Mouse (Mus musculus) ES-E14 (cell line): Measurements from ENCODE around the gene Il1a. TPM values are rescaled to one million over a fixed set of nuclear protein-coding genes. Genes with fewer than 3 reads are reported as not detected.

Source experiments
- DNase-seq: peaks from one replicate; pipeline ENCODE4 v3.0.0-alpha.2; 2013; ENCODE audit warnings: low read depth, low spot score
- H3K27ac ChIP-seq: 2 replicates; pipeline ENCODE4 v1.5.1; 2012; ENCODE audit warnings: low read depth, mild to moderate bottlenecking, low read length, moderate library complexity, mixed read lengths; ENCODE audit not compliant: poor library complexity, insufficient read depth, severe bottlenecking
- H3K36me3 ChIP-seq: 2 replicates; pipeline ENCODE4 v1.6.1; 2012; ENCODE audit warnings: mild to moderate bottlenecking, low read length, moderate library complexity, mixed read lengths; ENCODE audit not compliant: control insufficient read depth, poor library complexity, insufficient read depth, severe bottlenecking
- H3K4me1 ChIP-seq, 2 experiments: fragments of 150-350 bp in 1 of 2; sonication (generic) in 1 of 2; 2 replicates each; pipeline ENCODE4 v1.6.1; 2012; ENCODE audit warnings: low read length in 2 of 2, mild to moderate bottlenecking in 1 of 2, mixed read lengths in 1 of 2; ENCODE audit not compliant: control insufficient read depth in 2 of 2, insufficient read depth in 2 of 2, poor library complexity in 1 of 2
- H3K4me3 ChIP-seq, 2 experiments: fragments of 150-350 bp in 1 of 2; sonication (generic) in 1 of 2; 2 replicates each; pipeline ENCODE4 v1.5.1; 2012; ENCODE audit warnings: low read length in 2 of 2, low read depth in 1 of 2, mild to moderate bottlenecking in 1 of 2, mixed read lengths in 1 of 2; ENCODE audit not compliant: insufficient read depth in 1 of 2, poor library complexity in 1 of 2, severe bottlenecking in 1 of 2
- H3K9ac ChIP-seq: 2 replicates; pipeline ENCODE4 v1.6.1; 2012; ENCODE audit warnings: low read depth, mild to moderate bottlenecking, low read length, mixed read lengths; ENCODE audit not compliant: poor library complexity, insufficient read depth, severe bottlenecking
- H3K9me3 ChIP-seq: fragments of 150-350 bp; sonication (generic); 2 replicates; pipeline ENCODE4 v1.6.1; 2012; ENCODE audit warnings: low read depth, mild to moderate bottlenecking, low read length; ENCODE audit not compliant: control insufficient read depth, insufficient read depth
- CHD2 ChIP-seq: IDR thresholded peaks from 2 replicates; pipeline ENCODE4 v1.6.1; 2014; ENCODE audit warnings: mild to moderate bottlenecking, low read depth, low read length, inconsistent platforms
- HCFC1 ChIP-seq: IDR thresholded peaks from 2 replicates; pipeline ENCODE4 v1.6.1; 2012; ENCODE audit warnings: low read length, inconsistent platforms, borderline replicate concordance; ENCODE audit not compliant: insufficient read depth
- MAFK ChIP-seq: IDR thresholded peaks from 2 replicates; pipeline ENCODE4 v1.6.1; 2014; ENCODE audit warnings: mild to moderate bottlenecking, low read depth, low read length, inconsistent platforms; ENCODE audit not compliant: insufficient read depth
- ZC3H11A ChIP-seq: IDR thresholded peaks from 2 replicates; pipeline ENCODE4 v1.6.1; 2012; ENCODE audit warnings: low read depth, mild to moderate bottlenecking, inconsistent platforms, low read length, borderline replicate concordance
- ZNF384 ChIP-seq: IDR thresholded peaks from 2 replicates; pipeline ENCODE4 v1.6.1; 2012; ENCODE audit warnings: low read depth, low read length, inconsistent platforms
- in situ Hi-C, 2 experiments: fragments of 600-800 bp; cut with MboI; formaldehyde crosslinking; loops; one replicate each; pipeline ENCODE4 v1.15.1; 2025; ENCODE audit warnings: low sequenced_read_pairs in 2 of 2, inconsistent platforms in 1 of 2; ENCODE audit not compliant: unreplicated experiment in 2 of 2
- total RNA-seq: library from RNA; depleted of rRNA; stranded (reverse); fragments of 300-350 nt; gene quantifications from 2 replicates; pipeline ENCODE4 v1.2.3, GENCODE M21; 2012

Gene Il1a
- total RNA-seq, 1 experiment, result not detected

GRCm38 (mm10) chr2:129260646-129261045 lies 49.1 kb downstream of the Il1a start:
- Histone ChIP-seq H3K36me3 (no peaks in the 10 kb centered on the region), H3K9ac (no peak overlapping the region), H3K9me3 (no peaks in the 10 kb centered on the region), H3K4me1 (peaks cover 0 to 12% of the 10 kb centered on the region in 2 experiments; a peak in 1 of 4 replicates), H3K4me3 (no peak overlapping the region), H3K27ac (no peak overlapping the region)
- in situ Hi-C loops, result no loop called here
- DNase-seq, result no peak
- TF ChIP-seq CHD2, result no peak
- TF ChIP-seq ZC3H11A, result no peak
- no peak for TF ChIP-seq HCFC1
- TF ChIP-seq ZNF384, result no peak
- TF ChIP-seq MAFK, result no peak

DNA sequence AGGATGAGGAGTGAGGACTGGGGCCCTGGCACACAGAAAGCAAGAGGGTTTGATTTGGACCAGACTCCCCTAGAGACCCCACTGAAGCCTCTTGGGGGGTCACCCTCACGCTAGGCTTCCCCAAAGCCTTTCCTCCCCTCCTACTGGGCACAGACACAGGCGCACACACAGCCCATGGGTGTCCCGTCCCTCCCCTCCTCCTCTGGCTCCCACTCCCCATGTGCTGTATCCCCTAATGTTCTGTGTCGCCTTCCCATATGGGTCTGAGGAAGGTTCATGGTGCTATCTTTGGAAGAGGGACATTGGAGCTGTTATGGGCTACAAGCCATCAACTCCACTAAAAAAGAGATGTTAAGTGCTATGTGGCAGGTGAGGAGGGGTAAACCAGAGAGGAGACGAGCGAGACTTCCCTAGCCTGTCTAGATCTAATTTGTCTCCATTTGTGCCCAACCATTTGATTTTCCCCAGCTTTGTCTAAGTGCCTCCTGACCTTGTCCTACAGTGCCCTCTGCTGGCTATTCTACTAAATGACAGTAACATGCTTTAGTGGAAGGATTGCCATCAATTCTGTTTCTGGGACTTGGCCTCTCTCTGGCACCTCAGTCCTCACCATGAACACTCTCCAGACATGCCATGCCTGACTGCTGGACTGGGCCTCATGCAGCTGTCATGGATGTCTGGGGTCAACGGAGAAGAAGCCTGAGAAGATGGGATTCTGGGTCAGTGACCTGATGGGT lies 51.1 kb downstream of the Il1a start:
- DNase-seq, result peak; percentile 79
- TF ChIP-seq MAFK (no peak), ZC3H11A (peak; percentile 99)
- H3K9ac ChIP-seq, result no peak overlapping the region
- H3K4me1 ChIP-seq, result peaks cover 0 to 12% of the 10 kb centered on the region in 2 experiments; a peak in 1 of 4 replicates
- in situ Hi-C loops, result loop anchor here in 1 of 2 experiments (10.0 kb wide), 1 partner anchor 84 kb away; no protein-coding TSS in a partner anchor
- H3K4me3 ChIP-seq, result no peak overlapping the region
- no peaks in the 10 kb centered on the region for H3K36me3 ChIP-seq
- no peaks in the 10 kb centered on the region for H3K9me3 ChIP-seq
- no peak overlapping the region for H3K27ac ChIP-seq

GRCm38 (mm10) chr2:129258056-129258455 lies 51.7 kb downstream of the Il1a start:
- H3K4me1 ChIP-seq, result peaks cover 0 to 14% of the 10 kb centered on the region in 2 experiments; a peak in 1 of 4 replicates
- no peak for TF ChIP-seq ZC3H11A
- no peak for TF ChIP-seq MAFK
- TF ChIP-seq HCFC1, result no peak
- TF ChIP-seq CHD2, result no peak
- TF ChIP-seq ZNF384, result no peak
- H3K36me3 ChIP-seq, result no peaks in the 10 kb centered on the region
- DNase-seq, result no peak
- H3K9me3 ChIP-seq, result no peaks in the 10 kb centered on the region
- in situ Hi-C loops, result loop anchor here in 1 of 2 experiments (10.0 kb wide), 1 partner anchor 83 kb away; no protein-coding TSS in a partner anchor
- H3K4me3 ChIP-seq, result no peak overlapping the region
- no peak overlapping the region for H3K27ac ChIP-seq
- H3K9ac ChIP-seq, result no peak overlapping the region

DNA sequence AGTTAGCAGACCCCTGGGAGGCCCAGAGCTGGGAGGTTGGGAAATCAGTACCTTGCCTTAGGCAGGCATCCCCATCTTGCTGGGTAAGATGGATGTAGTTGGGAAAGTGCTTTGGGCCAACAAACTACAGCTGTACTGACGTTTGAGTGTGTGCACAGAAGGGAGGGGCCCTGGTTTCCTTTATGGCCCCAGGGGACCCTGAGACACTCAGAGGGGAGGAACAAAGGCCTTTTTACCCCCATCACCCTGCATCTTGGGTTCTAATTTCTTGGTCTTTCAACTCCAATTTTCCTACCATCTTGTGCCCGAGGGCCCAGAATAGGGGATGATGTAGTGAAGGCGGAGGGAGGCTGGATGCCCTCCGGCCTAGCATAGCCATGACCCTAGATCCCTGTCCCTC lies 53.8 kb downstream of the Il1a start:
- Histone ChIP-seq H3K4me1 (peaks cover 0 to 27% of the 10 kb centered on the region in 2 experiments; a peak in 2 of 4 replicates), H3K9ac (no peak overlapping the region), H3K4me3 (no peak overlapping the region), H3K36me3 (no peaks in the 10 kb centered on the region), H3K27ac (no peak overlapping the region), H3K9me3 (no peaks in the 10 kb centered on the region)
- DNase-seq, result no peak
- TF ChIP-seq CHD2, result no peak
- TF ChIP-seq ZNF384, result no peak
- no peak for TF ChIP-seq MAFK
- in situ Hi-C loops, result loop anchor here in 1 of 2 experiments (10.0 kb wide), 1 partner anchor 81 kb away; no protein-coding TSS in a partner anchor

DNA sequence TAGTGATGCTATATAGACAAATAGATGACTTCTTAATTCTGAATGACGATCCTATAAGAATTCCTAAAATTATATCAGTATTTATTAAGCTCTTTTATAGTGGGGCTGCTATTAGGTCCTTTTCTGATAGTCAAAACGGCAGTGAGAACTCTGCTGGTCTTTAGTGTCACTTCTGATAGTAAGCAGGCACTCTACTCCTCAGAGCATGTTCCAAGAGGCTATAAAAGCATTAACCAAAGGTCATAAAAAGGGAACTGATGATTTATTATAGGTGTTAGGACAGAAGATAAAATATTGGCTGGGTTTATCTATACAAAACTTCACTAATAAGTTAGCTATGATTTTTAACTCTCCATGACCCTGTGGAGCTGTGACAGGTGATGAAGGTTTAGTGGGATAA lies 55.7 kb downstream of the Il1a start:
- H3K27ac ChIP-seq, result no peak overlapping the region
- H3K9me3 ChIP-seq, result no peaks in the 10 kb centered on the region
- H3K9ac ChIP-seq, result no peak overlapping the region
- H3K36me3 ChIP-seq, result no peaks in the 10 kb centered on the region
- no peak overlapping the region for H3K4me3 ChIP-seq
- in situ Hi-C loops, result loop anchor here in 1 of 2 experiments (10.0 kb wide), 1 partner anchor 79 kb away; no protein-coding TSS in a partner anchor
- DNase-seq, result no peak
- peaks cover 0 to 28% of the 10 kb centered on the region in 2 experiments; a peak in 2 of 4 replicates for H3K4me1 ChIP-seq
- TF ChIP-seq ZNF384, result no peak
- TF ChIP-seq MAFK, result no peak
- TF ChIP-seq ZC3H11A, result no peak
- no peak for TF ChIP-seq HCFC1
- no peak for TF ChIP-seq CHD2
